Mouse (Mus musculus): Measurements from ENCODE around the gene Dnajc7. TPM values are rescaled to one million over a fixed set of nuclear protein-coding genes. Genes with fewer than 3 reads are reported as not detected.

Gene Dnajc7
- polyA plus RNA-seq, 1 experiment, result 165 TPM

DNA sequence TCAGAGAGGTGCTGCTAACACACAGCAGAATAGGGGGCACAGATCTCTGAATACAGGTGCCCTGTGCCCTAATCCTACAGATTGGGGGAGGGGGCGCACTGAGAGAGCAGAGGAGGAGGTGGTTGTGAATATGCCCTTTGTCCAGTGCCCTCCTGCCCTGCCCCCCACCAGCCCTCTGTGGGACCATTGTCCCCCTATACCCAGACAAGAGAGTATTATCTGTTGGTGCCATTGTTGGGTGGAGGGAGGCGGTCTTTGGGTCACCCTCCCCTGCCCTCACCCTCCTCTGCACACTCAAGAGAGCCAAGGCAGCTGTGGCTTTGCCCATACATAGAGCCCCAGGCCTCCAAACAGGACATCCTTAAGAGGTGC, 44.5 kb downstream of the Dnajc7 start:
- H3K27ac ChIP-seq (ENCODE audit: insufficient read depth, low read length), result peak overlapping the region; percentile 82
- TF ChIP-seq POLR2A (IDR thresholded peaks at IDR 0.05; ENCODE audit: extremely low read depth, insufficient read depth, low read length) (peak; percentile 19; the same call in 1 of the 2 replicates), CTCF (IDR thresholded peaks at IDR 0.05; ENCODE audit: extremely low read depth, insufficient read depth, low read length) (no peak)
- peak overlapping the region; percentile 44 for H3K4me3 ChIP-seq (ENCODE audit: insufficient read depth, low read length)
- H3K4me1 ChIP-seq (ENCODE audit: control insufficient read depth, insufficient read depth, low read length), result peaks cover 3% of the 10 kb centered on the region; the same call in 1 of the 2 replicates

- TF ChIP-seq CTCF (IDR thresholded peaks at IDR 0.05; ENCODE audit: extremely low read depth, insufficient read depth, low read length), result 0 out of 2 replicates have a peak, but pooled peaks have one; percentile 13
- TF ChIP-seq POLR2A (IDR thresholded peaks at IDR 0.05; ENCODE audit: extremely low read depth, insufficient read depth, low read length), result no peak
- Histone ChIP-seq H3K27ac (ENCODE audit: insufficient read depth, low read length) (peak within 1 kb of the TSS; percentile 82), H3K4me1 (ENCODE audit: control insufficient read depth, insufficient read depth, low read length) (peaks cover 3% of the 10 kb centered on the region; the same call in 1 of the 2 replicates), H3K4me3 (ENCODE audit: insufficient read depth, low read length) (peak within 1 kb of the TSS; percentile 44)
Measured at GRCm38 (mm10) chr11:100574708-100575483, 45.1 kb downstream of the Dnajc7 start, which contains the start of gene Cnp. TSS of gene Cnp (plus strand) at chr11:100574904.

GRCm38 (mm10) chr11:100574188-100574587, 45.8 kb downstream of the Dnajc7 start:
- H3K4me1 ChIP-seq (ENCODE audit: control insufficient read depth, insufficient read depth, low read length), result peaks cover 3% of the 10 kb centered on the region; the same call in 1 of the 2 replicates
- TF ChIP-seq POLR2A (IDR thresholded peaks at IDR 0.05; ENCODE audit: extremely low read depth, insufficient read depth, low read length) (no peak), CTCF (IDR thresholded peaks at IDR 0.05; ENCODE audit: extremely low read depth, insufficient read depth, low read length) (no peak)
- peak overlapping the region; percentile 44 for H3K4me3 ChIP-seq (ENCODE audit: insufficient read depth, low read length)
- H3K27ac ChIP-seq (ENCODE audit: insufficient read depth, low read length), result peak overlapping the region; percentile 82

DNA sequence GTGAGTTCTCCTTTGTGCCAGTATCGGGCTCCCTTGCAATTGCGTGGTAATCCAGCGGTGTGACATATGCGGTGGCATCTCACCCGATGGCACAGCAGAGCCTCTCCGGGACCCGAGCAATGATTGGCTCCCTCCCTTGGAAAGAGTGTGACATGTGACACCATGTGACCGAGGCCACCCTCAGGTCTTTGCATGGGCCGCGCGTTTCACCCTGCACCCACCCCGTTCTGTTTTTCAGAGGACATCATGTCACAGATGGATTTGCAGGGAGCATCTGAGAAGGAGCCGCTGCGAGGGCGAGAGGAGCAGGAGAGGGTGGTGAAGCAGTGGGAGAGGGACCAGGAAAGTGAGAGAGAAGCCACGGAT, 48.8 kb downstream of the Dnajc7 start:
- peak overlapping the region; percentile 1; the same call in 1 of the 2 replicates for H3K27ac ChIP-seq (ENCODE audit: insufficient read depth, low read length)
- H3K4me1 ChIP-seq (ENCODE audit: control insufficient read depth, insufficient read depth, low read length), result no peaks in the 10 kb centered on the region
- TF ChIP-seq POLR2A (IDR thresholded peaks at IDR 0.05; ENCODE audit: extremely low read depth, insufficient read depth, low read length), result peak; percentile 37; the same call in 1 of the 2 replicates
- no peak for TF ChIP-seq CTCF (IDR thresholded peaks at IDR 0.05; ENCODE audit: extremely low read depth, insufficient read depth, low read length)
- peak overlapping the region; percentile 25 for H3K4me3 ChIP-seq (ENCODE audit: insufficient read depth, low read length)

- TF ChIP-seq CTCF (IDR thresholded peaks at IDR 0.05; ENCODE audit: extremely low read depth, insufficient read depth, low read length) (peak; percentile 90), POLR2A (IDR thresholded peaks at IDR 0.05; ENCODE audit: extremely low read depth, insufficient read depth, low read length) (no peak)
- Histone ChIP-seq H3K27ac (ENCODE audit: insufficient read depth, low read length) (0 out of 2 replicates have a peak overlapping the region, but pooled peaks have one; percentile 1), H3K4me3 (ENCODE audit: insufficient read depth, low read length) (peak overlapping the region; percentile 25), H3K4me1 (ENCODE audit: control insufficient read depth, insufficient read depth, low read length) (no peaks in the 10 kb centered on the region)
Measured at GRCm38 (mm10) chr11:100570430-100571201, 49.4 kb downstream of the Dnajc7 start.

DNA sequence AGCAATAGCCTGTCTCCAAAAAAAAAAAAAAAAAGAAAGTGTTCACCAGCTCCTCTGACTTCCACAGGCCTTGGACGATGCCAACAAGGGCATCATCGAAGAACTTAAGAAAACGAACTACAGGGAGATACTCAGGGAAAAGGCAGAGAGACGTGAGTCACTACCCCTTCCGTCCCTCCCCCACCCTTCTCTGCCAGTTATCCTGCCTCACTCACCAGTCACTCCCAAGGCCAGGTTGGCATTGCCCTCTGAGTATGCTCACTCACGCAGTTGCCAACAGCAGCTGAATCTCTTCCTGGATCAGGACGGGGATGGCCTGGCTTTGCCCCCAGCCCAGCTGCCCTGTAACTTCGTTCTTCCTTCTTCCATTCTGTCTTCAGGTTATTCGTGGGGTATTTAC, 50.2 kb downstream of the Dnajc7 start:
- TF ChIP-seq CTCF (IDR thresholded peaks at IDR 0.05; ENCODE audit: extremely low read depth, insufficient read depth, low read length) (no peak), POLR2A (IDR thresholded peaks at IDR 0.05; ENCODE audit: extremely low read depth, insufficient read depth, low read length) (no peak)
- Histone ChIP-seq H3K27ac (ENCODE audit: insufficient read depth, low read length) (no peak overlapping the region), H3K4me1 (ENCODE audit: control insufficient read depth, insufficient read depth, low read length) (no peaks in the 10 kb centered on the region), H3K4me3 (ENCODE audit: insufficient read depth, low read length) (no peak overlapping the region)

- Histone ChIP-seq H3K4me3 (ENCODE audit: insufficient read depth, low read length) (no peak overlapping the region), H3K4me1 (ENCODE audit: control insufficient read depth, insufficient read depth, low read length) (no peaks in the 10 kb centered on the region), H3K27ac (ENCODE audit: insufficient read depth, low read length) (no peak overlapping the region)
- no peak for TF ChIP-seq CTCF (IDR thresholded peaks at IDR 0.05; ENCODE audit: extremely low read depth, insufficient read depth, low read length)
- no peak for TF ChIP-seq POLR2A (IDR thresholded peaks at IDR 0.05; ENCODE audit: extremely low read depth, insufficient read depth, low read length)
Measured at GRCm38 (mm10) chr11:100568692-100569091, 51.3 kb downstream of the Dnajc7 start.

GRCm38 (mm10) chr11:100567815-100568245, 52.1 kb downstream of the Dnajc7 start:
- H3K4me1 ChIP-seq (ENCODE audit: control insufficient read depth, insufficient read depth, low read length), result no peaks in the 10 kb centered on the region
- H3K4me3 ChIP-seq (ENCODE audit: insufficient read depth, low read length), result no peak overlapping the region
- TF ChIP-seq POLR2A (IDR thresholded peaks at IDR 0.05; ENCODE audit: extremely low read depth, insufficient read depth, low read length), result no peak
- TF ChIP-seq CTCF (IDR thresholded peaks at IDR 0.05; ENCODE audit: extremely low read depth, insufficient read depth, low read length), result no peak
- no peak overlapping the region for H3K27ac ChIP-seq (ENCODE audit: insufficient read depth, low read length)

GRCm38 (mm10) chr11:100567229-100567628, 52.7 kb downstream of the Dnajc7 start:
- Histone ChIP-seq H3K4me3 (ENCODE audit: insufficient read depth, low read length) (no peak overlapping the region), H3K4me1 (ENCODE audit: control insufficient read depth, insufficient read depth, low read length) (no peaks in the 10 kb centered on the region), H3K27ac (ENCODE audit: insufficient read depth, low read length) (no peak overlapping the region)
- no peak for TF ChIP-seq POLR2A (IDR thresholded peaks at IDR 0.05; ENCODE audit: extremely low read depth, insufficient read depth, low read length)
- TF ChIP-seq CTCF (IDR thresholded peaks at IDR 0.05; ENCODE audit: extremely low read depth, insufficient read depth, low read length), result no peak
